Mouse (Mus musculus) left cerebral cortex, postnatal 25 days (tissue): ENCODE data around the gene Atf7ip. TPM values are rescaled to one million over a fixed set of nuclear protein-coding genes. Genes with fewer than 3 reads are reported as not detected.

Experiments used
- DNase-seq, 2 experiments: peaks; one replicate each; pipeline ENCODE4 v3.0.0; 2022; ENCODE audit warnings: low spot score in 2 of 2, mixed read lengths in 1 of 2
- intact Hi-C: fragments of 180-260 bp; cut with DNase I; formaldehyde crosslinking; loops from one replicate; pipeline ENCODE4 v1.15.1; 2025
- total RNA-seq, 2 experiments: library from RNA; stranded (reverse); gene quantifications; 2 replicates each; pipeline ENCODE4 v1.2.3; 2021

The Atf7ip gene
- total RNA-seq, 2 experiments from 2014 or later: 108 to 125 TPM

DNA sequence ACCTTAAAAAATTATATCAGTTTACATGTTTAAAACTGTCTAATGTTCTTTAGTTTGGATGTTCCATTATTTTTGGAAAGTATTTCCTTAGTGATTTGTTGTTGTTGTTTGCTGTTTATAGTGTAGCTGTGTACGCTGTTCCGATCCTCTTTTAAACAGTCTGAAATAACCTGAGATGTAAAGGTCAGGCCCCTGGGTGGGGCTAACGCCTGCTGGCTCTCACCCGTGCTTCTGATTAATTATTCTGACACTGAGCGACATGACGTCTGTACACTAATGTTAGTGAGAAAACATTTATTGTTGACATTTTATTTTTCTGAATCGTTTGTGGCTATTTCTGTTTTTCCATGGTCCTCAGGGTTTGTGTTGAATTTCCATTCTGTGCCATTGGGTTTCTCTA, 41.0 kb downstream of the Atf7ip start:
- DNase-seq: no peak
- intact Hi-C loops: no loop called here

DNA sequence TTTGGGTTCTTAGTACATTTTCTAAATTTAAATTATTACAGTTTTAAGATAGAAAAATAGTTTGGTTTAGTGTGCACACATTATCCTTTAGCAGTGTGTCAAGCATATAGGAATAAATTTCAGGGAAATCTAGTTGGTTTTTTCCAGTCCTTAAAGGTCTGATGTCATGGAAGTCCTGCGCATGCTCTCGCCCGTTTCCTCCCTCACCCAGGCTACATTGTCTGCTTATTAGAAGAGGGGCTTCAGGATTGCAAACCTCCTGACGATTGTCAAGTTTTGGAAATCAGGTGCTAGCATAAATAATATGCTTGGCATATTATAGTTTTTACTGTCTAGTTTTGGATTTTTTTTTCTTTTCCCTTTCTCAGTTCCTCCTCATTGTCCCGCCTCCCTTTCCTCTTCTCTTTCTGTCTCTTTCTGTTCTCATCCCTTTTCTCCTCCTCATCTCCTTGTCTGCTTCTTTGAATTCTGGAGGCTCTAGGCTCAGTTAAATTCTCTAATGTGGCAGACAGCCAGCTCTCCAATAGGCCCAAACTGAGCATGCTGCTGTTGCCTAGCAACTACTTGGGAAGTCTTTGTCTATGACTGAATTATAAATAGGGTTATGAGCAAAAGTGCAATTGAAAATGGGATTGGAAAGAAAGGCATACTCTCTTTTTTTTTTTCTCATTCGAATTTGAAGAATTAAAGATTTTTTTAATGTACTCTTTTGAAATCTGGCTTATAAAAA, 42.2 kb downstream of the Atf7ip start:
- intact Hi-C loops: no loop called here
- peak; percentile 87 to 97 for DNase-seq

DNA sequence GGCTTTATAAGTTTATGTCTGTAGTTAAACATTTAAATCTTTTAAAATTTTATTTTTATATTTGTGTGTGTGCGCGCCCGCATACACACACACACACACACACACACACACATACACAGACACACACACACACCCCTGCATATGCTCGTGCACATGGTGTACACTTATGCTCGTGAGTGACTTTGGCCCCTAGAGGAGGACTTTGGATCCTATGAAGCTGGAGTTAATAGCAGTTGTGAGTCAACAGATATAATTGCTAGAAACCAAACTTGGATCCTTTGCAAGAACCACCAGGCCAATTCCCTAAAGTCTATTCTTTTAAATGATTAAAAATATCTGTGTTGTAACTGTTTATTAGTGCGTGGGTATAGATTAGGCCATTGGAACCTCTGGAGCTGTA, 42.8 kb downstream of the Atf7ip start:
- no peak for DNase-seq
- intact Hi-C loops: no loop called here

DNA sequence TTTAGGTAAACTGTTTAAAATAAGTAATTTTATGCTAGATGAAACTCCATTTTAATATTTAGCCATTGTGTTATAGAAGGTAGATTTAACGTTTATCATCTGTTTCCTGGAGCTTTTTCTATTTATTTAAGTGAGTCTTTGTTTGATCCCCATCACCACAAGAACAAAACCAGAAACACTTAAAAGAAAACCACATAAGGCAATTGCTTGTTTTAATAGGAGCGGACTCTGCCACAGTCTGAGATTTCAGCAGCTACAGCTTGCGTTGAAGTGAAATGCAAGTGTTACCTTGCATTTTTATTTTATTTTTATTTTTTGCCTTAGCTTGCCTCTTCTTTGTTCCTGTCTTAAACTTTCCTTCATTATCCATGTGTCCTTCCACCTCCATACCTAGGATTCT, 43.6 kb downstream of the Atf7ip start:
- DNase-seq: no peak
- intact Hi-C loops: loop anchor here (2.0 kb wide), 1 partner anchor 31 kb away; no protein-coding TSS in a partner anchor

DNA sequence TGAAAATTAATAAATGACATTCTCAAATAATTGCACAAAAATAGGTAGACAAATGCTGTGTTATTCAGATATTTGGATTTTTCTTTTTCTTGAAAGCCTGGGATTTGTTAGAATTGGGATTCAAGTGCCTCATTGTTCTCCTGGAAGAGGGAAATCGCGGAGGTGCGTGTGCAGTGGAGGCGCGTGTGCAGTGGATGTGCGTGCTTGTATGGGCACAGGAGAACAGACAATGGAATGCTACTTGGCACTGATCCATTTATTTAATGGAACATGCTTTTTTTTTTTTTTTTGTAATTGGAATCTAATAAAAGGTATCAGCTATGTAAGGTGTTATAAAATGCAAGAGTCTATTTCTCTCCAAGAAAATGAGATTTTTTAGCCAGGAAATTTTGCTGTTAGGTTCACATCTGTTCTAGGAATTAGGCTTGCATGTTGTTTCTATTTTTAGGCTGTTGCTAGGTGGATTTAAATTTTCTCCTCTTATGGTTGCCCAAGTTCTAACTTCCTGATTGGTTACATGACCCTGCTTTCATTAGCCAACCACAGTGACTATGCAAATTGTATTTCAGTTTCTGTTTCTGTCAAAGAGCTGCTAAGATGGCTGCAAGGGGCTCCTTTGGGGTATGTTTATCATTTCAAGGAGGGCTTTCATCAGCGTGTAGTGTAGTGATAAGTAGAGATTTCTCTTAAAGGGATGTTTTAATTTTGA, 44.8 kb downstream of the Atf7ip start:
- DNase-seq: peak in 1 of 2 experiments; percentile 73
- intact Hi-C loops: loop anchor here (2.0 kb wide), 1 partner anchor 32 kb away; no protein-coding TSS in a partner anchor

DNA sequence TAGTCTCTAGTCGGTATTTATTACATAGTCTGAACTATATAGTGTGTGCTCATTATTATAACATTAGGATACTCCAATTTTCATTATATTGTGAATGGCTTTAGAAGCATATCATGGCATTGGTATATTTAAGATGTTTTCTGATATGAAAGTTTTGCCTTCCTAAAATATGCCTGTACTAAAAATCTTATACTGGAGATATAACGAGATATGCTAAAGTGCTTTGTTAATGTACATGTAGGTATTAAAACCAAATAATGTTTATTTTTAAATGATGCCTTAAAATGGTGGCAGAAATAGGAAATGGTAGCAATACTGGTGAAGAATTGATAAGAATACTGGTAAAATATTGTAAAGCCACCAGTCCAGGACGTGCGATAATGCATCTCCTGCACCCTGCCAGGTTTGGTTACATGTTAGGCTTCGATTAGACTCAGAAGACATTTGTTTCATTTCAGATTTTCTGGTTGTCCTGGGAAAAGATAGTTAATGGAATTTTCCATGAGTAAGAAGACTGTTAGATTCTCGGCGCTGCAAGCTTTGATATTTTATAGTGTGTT, 45.7 kb downstream of the Atf7ip start:
- intact Hi-C loops: loop anchor here (2.0 kb wide), 1 partner anchor 33 kb away; no protein-coding TSS in a partner anchor

DNA sequence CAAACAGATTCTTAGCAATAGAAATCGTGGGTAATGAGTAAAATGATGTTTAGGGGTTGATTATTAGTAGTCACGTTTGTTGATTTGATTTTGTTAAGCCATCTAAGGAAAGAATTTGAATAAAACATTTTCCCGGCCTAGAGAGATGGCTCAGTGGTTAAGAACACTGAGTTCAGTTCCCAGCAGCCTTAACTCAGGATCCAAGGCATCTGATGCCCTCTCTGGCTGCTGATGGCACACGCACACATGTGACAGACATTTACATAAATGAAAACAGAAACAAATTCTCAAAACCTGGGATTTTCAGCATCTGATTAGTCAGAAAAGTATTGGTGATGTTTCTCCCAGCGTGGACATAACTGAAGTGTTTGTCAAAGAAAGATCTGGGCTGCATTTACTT, 47.2 kb downstream of the Atf7ip start:
- intact Hi-C loops: no loop called here
- DNase-seq: no peak

More for the DNA sequence above, 45.7 kb downstream of the Atf7ip start:
- DNase-seq: no peak

DNA sequence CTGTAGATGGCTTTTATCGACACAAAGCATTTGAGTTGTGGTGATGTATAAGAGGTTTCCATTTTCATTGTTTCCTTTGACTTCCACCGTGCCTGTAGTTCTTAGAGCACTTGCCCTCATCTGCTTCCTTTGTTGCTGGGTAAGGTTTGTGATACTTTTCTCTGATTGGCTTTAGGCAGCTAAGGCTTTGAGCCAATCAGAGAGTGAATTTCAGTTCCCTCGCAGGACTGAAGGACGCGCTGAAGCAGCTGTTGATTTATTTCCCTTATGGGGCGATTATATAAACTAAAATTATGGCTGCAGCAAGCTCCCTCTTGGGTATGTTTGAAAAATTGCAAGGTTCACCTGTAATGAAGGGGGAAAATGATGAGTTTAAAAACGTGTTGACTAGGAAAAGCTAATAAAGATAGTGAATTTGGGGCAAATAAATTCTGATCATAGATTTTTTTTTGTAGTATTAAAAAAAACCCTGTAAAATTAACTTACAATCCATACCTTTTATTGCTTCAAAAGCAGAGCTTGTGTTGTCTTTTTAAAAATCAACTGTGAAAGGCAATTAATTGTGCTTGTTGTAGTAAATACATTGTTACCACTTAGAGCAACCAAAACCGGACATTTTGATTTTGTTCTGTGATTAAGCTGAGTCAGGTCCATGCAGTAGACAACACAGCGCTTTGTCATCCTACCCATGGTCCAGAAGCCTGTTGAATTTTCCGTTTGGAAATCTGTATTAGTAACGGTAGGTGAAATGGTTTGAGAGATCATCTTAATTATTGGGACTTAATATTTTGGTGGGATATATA, 48.0 kb downstream of the Atf7ip start:
- intact Hi-C loops: no loop called here
- peak; percentile 66 to 88 for DNase-seq

DNA sequence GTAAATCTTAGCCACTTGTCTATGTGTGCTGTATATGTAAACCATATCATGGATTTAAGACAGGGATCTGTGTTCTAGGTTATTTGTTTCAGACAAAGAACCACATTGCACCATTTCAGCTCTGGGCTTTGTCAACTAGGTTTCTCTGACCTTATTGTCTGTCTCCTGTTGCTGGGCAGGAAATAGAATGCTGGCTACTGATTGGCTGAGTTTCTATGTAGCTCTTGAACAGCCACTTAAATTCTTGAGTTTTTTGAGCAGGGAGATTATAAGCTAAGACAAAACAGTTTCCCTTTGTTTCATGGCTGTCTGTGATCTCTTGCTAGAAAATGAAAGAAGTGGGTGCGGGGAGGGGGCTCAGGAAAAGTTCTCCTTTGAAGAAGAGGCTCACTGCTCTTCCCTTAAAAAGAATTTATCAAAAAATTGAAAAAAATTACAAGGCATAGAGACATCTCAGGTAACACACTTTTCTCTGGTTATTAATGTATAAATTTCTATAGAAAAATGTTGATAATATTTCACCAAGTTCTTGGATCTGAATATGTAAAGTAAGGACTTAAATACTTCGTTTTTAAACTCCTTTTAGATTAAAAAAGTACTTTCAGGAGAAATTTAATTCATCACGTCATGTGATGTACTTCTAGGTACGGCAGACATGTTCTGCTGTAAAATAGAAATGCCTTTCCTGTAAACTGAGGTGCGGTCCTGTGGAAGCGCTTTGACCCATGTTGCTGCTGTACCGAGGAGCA, 49.0 kb downstream of the Atf7ip start:
- intact Hi-C loops: loop anchor here (1.0 kb wide), 2 partner anchors 89 to 133 kb away; no protein-coding TSS in a partner anchor
- peak in 1 of 2 experiments; percentile 66 for DNase-seq

DNA sequence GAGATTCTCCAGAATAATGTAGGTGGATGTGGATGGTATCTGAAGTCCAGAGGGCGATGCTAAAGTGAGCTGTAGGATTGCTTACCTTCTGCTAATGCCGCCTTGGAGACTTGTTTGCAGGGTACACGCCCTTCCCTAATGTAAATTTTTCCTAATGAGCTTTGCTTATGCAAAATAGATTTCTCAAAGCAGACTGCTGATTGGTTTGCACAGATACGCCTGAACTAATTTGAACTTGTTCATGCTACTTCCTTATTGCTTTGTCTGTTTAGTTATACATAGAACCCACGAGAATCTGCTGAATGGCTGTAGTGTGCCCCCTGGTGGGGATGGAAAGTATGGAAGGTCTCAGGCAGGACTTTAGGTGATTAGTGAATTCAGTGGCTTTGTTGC, 49.6 kb downstream of the Atf7ip start:
- DNase-seq: peak; percentile 62 to 79
- intact Hi-C loops: loop anchor here (1.0 kb wide), 2 partner anchors 89 to 133 kb away; no protein-coding TSS in a partner anchor

DNA sequence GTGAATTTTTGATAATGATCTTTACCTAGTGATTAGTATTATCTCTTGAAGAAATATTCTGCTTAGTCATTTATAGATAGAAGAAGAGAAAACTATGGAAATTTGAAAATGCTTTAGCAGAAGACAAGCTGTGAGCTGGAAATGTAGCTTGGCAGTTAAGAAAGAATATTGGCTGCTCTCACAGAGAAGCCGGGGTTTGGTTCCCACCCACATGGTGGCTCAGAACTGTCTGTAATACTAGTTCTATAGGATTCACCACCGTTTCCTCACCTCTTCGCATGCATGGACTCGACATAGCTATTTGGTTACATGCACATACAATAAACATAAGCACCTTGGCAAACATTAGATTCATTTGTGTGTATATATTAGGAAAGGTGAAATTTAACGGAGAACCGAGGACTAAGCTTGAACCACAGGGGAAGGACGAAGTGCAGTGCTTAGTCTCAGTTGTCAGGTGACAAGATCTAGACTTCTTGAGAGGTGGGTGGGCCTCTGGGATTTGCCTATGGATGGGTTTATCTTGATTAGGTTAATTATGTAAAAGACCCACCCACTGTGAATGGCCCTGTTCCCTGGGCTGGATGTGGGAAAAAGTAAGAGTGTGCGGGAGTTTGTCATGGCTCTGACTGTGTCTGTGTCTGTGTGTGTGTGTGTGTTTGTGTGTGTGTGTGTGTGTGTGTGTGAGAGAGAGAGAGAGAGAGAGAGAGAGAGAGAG, 52.5 kb downstream of the Atf7ip start:
- intact Hi-C loops: no loop called here
- DNase-seq: peak in 1 of 2 experiments; percentile 58

DNA sequence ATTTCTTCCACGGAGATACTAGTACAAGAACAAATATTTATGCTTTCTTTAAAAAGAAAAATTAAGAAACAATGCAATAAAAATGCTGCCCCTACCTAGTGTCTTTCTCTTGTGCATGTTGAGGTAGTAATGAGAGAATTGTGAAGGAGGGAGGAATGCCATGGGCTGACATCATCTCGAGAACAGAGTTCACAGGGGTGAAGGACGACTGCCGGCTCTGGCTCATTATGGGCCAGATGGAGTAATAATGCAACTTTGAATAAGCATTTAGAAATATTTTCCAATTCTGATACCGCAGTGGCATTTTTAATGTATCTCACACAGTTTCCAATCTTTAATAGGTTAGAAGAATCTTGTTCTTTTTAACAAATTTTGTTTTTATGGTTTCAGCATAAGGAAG, 60.0 kb downstream of the Atf7ip start:
- intact Hi-C loops: no loop called here
- no peak for DNase-seq

DNA sequence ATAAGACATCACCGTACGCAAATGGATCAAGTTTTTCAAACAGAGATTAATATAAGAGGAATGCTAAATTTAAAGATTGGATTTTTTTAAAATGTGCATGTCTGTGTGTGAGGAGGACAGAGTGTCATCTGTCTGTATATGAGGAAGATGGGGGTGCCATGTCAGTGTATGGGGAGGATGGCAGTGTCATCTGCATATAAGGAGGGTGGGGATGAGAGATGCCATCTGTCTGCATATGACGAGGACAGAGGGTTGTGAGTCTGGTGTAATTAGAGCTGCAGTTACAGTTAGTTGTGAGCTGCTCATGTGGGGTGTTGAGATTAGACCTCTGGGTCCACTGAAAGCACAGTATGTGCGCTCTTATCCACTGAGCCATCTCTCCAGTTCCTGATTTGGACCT, 84.8 kb downstream of the Atf7ip start:
- DNase-seq: no peak
- intact Hi-C loops: no loop called here

DNA sequence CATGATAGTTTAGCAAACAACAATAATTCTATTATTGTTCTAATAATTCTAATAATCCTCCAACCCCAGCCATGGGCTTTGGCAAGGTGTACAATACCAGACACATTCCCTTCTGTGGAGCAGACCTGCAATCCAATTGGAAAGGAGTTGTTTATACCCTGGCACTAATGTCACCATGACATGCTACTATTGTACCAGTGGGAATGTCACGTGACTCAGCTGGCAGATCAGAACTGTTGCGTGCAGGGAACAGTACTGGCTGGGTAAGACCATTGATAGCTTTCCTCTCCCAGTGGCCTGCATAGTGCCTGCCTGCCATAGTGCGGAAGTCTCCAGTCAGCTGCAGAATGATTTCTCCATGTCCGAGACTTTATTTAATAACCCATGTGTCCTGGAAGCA, 88.6 kb downstream of the Atf7ip start:
- intact Hi-C loops: no loop called here
- DNase-seq: no peak

DNA sequence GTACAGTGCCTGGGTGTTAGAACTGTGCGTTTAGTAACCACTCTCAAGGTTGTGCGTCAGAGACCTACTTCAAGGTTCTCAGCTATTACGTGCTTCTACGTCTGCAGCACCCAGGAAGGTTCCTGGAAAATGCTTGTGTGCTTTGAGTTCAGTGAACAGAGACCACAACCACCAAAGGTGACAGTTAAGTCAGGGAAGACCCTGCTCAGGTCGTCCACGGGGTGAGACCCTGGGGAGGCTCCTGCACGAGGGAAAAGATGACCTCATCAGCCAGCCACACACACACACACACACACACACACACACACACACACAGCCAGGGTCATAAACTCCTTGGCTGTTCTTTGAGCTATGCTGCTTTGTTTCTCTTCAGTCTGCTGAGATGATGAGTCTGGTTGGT, 96.6 kb downstream of the Atf7ip start:
- no peak for DNase-seq
- intact Hi-C loops: no loop called here

DNA sequence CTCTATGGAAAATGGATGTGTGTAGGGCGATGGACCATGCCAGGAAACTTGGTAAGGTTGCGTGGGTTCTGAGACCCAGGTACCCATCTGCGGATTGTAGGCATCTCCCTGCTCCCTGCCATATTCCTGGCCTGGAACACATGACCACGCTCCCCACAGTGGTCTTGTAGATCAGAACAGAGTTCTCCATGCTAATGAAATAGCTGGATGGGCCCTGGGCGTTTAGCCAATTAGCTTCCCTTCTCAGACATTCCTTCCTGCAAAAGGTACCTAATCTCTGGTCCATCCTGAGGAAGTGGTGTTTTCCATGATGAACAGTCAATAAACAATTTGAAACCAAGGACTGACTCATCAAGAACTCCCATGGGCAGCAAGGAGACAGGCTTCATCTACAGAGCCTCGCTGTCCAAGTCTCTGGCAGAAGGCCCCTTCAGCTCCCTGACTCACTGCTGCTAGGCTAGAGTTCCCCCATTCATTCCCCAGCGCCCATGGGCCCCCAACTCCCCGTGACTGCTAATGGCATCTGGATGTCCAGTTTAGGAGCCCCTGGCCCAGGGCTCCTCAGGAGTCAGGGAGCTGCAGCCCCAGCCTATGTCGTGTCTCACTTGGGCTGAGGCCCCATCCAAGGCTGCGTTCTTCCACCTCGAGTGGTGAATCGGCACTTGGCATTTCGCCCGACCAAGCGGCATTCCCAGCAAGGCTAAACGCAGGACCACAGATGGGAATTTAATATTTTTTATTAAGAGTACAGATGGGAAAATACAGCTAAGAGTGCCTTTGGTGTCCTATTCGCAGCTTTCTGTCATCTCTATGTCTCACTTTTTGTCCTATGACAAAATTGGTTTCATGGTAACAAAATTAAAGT, 105.6 kb downstream of the Atf7ip start:
- no peak for DNase-seq
- intact Hi-C loops: loop anchor here (5.0 kb wide), 1 partner anchor 189 kb away; no protein-coding TSS in a partner anchor

DNA sequence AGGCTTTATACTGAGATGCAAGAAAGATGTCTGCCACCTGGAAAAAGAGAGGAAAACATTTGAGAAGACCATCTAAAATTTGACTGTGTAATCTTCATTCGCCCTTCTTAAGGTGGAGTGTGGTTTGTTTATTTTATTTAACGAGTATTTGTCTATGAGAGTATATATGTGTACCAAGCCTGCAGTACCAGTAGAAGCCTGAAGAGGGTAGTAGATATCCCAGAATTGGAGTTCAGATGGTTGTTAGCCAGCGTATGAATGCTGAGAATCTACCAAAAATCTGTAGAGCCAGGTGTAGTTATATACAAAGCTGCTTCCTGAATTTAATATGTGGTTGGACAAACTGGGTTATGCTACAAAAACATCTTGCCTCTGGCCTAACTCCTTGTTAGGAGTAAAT, 106.3 kb downstream of the Atf7ip start:
- no peak for DNase-seq
- intact Hi-C loops: loop anchor here (5.0 kb wide), 1 partner anchor 190 kb away; no protein-coding TSS in a partner anchor
